Mouse (Mus musculus) G1E (cell line): ENCODE measurements around the gene Rsrc1. TPM values are rescaled to one million over a fixed set of nuclear protein-coding genes. Genes with fewer than 3 reads are reported as not detected.
A peak's percentile ranks its signal among the peaks of the same experiment; 100 is the strongest.

Source experiments
- ATAC-seq: 2 replicates; pipeline ENCODE4 v1.8.0; 2016; ENCODE audit warnings: mild to moderate bottlenecking; ENCODE audit not compliant: insufficient number of reproducible peaks, poor library complexity, low FRiP score, severe bottlenecking; ENCODE audit errors: extremely low read depth
- DNase-seq: peaks from one replicate; pipeline ENCODE4 v3.0.0; 2012; ENCODE audit warnings: low spot score
- H3K27me3 ChIP-seq: 2 replicates; pipeline ENCODE4 v1.6.1; 2012; ENCODE audit warnings: mild to moderate bottlenecking, low read length, inconsistent platforms; ENCODE audit not compliant: insufficient read depth
- H3K36me3 ChIP-seq: replicated peaks from 2 replicates; pipeline ENCODE3; 2012; ENCODE audit warnings: mild to moderate bottlenecking, inconsistent platforms
- H3K4me1 ChIP-seq: 2 replicates; pipeline ENCODE4 v1.6.1; 2012; ENCODE audit warnings: low read depth, low read length, inconsistent platforms, mixed read lengths; ENCODE audit not compliant: insufficient read depth
- H3K4me3 ChIP-seq: 2 replicates; pipeline ENCODE4 v1.5.1; 2012; ENCODE audit warnings: low read depth, mild to moderate bottlenecking, inconsistent platforms, low read length, moderate library complexity, mixed read lengths
- H3K9me3 ChIP-seq: replicated peaks from 2 replicates; pipeline ENCODE4 v1.6.1; 2012; ENCODE audit warnings: inconsistent platforms
- CTCF ChIP-seq: IDR thresholded peaks from 2 replicates; pipeline ENCODE4 v1.5.1; 2012; ENCODE audit warnings: low read depth, low read length, inconsistent platforms, mixed read lengths
- GATA1 ChIP-seq: IDR thresholded peaks from 2 replicates; pipeline ENCODE4 v1.6.1; 2012; ENCODE audit warnings: borderline replicate concordance, low read length, inconsistent platforms, mixed read lengths
- GATA2 ChIP-seq: IDR thresholded peaks from 2 replicates; pipeline ENCODE4 v1.6.1; 2012; ENCODE audit warnings: low read depth, low read length, inconsistent platforms, borderline replicate concordance
- POLR2AphosphoS5 ChIP-seq: IDR thresholded peaks from 2 replicates; pipeline ENCODE4 v1.6.1; 2012; ENCODE audit warnings: low read depth, low read length, inconsistent platforms; ENCODE audit not compliant: insufficient replicate concordance
- TAL1 ChIP-seq: conservative IDR thresholded peaks from 2 replicates; pipeline ENCODE4 v1.6.1; 2012; ENCODE audit warnings: low read depth, low read length, inconsistent platforms, mixed read lengths
- polyA plus RNA-seq: library from polyadenylated mRNA; stranded (reverse); fragments of >175 nt; gene quantifications from 2 replicates; pipeline ENCODE4 v1.2.3, GENCODE M21; 2012
- total RNA-seq, 2 experiments: library from RNA; stranded (forward) in 1 of 2; stranded (reverse) in 1 of 2; fragments of 200-1000 nt in 1 of 2; fragments of >200 nt in 1 of 2; fragmentation: Nextera tagmentation in 1 of 2; gene quantifications; 2 replicates each; pipeline ENCODE4 v1.2.3; 2014 to 2017

The Rsrc1 gene
- total and polyA plus RNA-seq, 3 experiments: 21.9 to 63.7 (median 43.0) TPM

DNA sequence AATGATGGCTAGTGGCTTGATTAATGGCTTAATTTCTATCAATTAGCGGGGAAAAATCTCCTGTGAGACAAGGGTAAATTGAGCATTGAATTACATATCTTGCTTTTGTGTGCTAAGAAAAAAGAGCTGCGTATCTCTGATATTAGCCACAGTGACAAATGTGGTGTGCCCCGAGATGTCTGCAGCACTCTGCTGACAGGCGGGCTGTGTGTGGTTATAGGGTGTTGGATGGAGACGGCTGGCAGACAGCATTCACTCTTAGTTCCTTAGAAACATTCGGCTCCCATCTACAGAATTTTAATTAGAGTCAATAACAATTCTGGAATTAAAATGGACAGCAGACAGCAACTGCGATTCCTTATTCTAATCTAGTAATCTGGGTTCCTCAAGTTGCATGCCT is 359.7 kb downstream of the Rsrc1 start:
- DNase-seq: no peak
- Histone ChIP-seq H3K4me1 (no peaks in the 10 kb centered on the region), H3K4me3 (no peak overlapping the region), H3K9me3 (no peaks in the 10 kb centered on the region), H3K27me3 (no peaks in the 10 kb centered on the region), H3K36me3 (no peaks in the 10 kb centered on the region)
- TF ChIP-seq POLR2AphosphoS5 (no peak), GATA1 (no peak)
- ATAC-seq: no peak

DNA sequence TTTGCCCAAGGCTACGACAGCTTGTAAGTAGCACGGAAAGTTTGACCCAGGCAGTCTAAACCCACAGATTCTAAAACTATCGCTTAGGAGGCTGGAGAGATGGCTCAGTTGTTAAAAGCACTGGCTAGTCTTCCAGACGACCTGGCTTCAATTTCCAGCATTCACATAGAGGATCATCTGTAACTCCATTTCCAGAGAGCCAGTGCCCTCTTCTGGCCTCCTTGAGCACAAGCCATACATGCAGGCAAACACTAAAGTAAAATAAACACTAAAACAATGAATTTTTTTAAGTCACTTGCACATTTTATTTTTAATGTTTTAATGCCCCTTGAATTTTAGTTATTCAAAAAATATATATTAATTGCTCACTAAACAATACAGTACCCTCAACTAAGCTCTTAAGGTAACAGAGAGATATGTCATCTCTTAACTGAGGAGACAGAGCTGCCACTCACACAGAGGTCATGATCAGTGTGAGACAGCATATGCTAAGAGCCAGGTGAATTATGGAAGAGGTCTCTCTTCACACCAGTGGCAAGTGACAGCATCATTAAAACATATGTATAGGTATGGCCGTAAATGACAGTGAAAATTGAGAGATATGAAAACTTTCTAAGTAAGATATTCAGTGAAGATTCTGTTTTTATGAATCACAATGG is 361.9 kb downstream of the Rsrc1 start:
- ATAC-seq: no peak
- no peak for TF ChIP-seq TAL1
- TF ChIP-seq GATA2: no peak
- no peak for TF ChIP-seq CTCF
- H3K4me3 ChIP-seq: no peak overlapping the region
- no peaks in the 10 kb centered on the region for H3K27me3 ChIP-seq
- H3K4me1 ChIP-seq: no peaks in the 10 kb centered on the region
- H3K9me3 ChIP-seq: no peaks in the 10 kb centered on the region
- no peaks in the 10 kb centered on the region for H3K36me3 ChIP-seq
- DNase-seq: no peak

DNA sequence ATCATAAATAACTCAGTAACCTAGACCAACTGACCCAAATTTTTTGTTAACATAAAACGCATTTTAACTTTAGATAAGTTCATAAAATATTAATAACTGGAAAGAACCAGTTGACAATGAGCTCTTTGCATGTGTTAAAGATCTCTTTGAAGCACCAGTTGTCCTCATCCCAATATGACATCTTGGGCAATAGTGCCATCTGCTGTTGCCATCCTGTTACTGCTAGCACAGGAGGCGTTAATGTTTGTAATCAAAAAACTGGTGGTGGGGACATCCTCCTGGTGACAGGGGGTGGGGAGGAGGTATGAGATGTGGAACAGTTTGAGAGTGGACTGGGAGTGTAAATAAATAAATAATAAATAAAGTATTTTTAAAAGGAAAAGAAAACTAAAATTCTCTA is 363.4 kb downstream of the Rsrc1 start:
- Histone ChIP-seq H3K4me3 (no peak overlapping the region), H3K36me3 (no peaks in the 10 kb centered on the region), H3K9me3 (no peaks in the 10 kb centered on the region), H3K27me3 (no peaks in the 10 kb centered on the region), H3K4me1 (no peaks in the 10 kb centered on the region)
- TF ChIP-seq POLR2AphosphoS5: no peak
- peak; percentile 59 for TF ChIP-seq CTCF
- ATAC-seq: no peak
- DNase-seq: no peak

DNA sequence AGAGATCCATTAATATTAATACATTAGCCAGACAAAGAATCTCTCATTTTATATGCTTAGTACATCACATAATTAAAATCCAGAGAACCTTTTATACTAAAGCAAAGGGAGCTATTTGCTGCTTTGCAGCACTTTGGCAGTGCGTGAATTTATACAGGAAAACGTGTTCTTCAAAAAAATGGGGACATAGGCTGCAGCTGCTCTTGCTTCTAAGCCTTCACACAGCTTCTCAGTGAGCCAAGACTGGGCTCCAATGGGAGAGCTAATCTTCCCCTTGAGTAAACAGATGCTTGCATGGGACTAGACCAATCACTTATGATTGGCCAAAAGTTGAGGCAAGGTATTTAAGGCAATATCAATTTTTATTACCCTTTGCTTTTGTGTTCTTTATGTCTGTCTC is 365.5 kb downstream of the Rsrc1 start:
- Histone ChIP-seq H3K9me3 (no peaks in the 10 kb centered on the region), H3K36me3 (peaks cover 2% of the 10 kb centered on the region), H3K27me3 (no peaks in the 10 kb centered on the region), H3K4me3 (no peak overlapping the region), H3K4me1 (no peaks in the 10 kb centered on the region)
- ATAC-seq: no peak
- TF ChIP-seq CTCF: no peak
- no peak for TF ChIP-seq POLR2AphosphoS5
- TF ChIP-seq GATA2: no peak
- TF ChIP-seq GATA1: no peak
- TF ChIP-seq TAL1: no peak
- no peak for DNase-seq

DNA sequence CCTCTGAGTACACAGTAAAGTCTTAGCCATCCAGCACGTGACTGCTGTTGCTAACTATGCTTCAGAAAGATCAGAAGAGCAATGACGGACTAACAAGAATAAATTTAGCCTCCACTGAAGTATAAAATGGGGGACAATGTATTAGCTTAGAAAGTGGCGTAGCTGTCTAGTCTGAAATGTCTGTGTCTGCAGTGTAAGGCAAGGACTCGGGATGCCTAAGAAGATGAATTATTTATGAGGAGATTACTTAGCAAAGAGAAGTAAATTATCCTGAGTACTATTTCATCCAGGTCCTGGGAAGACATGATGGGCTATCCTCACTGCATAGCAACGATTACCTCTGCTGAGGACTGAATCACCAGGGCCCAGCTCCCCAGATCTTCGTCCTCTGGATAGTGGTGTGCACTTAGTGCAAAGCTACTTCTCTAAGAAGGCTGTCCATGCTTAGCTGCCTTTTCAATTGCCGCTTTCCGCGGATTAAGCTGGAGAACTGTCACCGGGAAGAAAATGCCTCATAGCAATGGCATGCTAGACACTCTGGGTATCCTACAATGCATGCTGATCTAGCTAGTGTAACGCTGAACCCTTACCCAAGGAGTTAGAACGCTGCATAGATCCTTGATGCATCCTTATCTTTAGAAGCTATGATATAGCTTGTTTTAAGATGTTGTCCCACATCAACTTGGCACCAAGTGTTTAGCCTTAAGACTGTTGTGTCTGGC is 370.4 kb downstream of the Rsrc1 start:
- no peaks in the 10 kb centered on the region for H3K9me3 ChIP-seq
- TF ChIP-seq GATA2 (no peak), TAL1 (no peak), POLR2AphosphoS5 (no peak), CTCF (no peak), GATA1 (no peak)
- DNase-seq: no peak
- H3K4me1 ChIP-seq: no peaks in the 10 kb centered on the region
- H3K4me3 ChIP-seq: no peak overlapping the region
- ATAC-seq: no peak
- H3K27me3 ChIP-seq: no peaks in the 10 kb centered on the region
- peaks cover 18% of the 10 kb centered on the region for H3K36me3 ChIP-seq

DNA sequence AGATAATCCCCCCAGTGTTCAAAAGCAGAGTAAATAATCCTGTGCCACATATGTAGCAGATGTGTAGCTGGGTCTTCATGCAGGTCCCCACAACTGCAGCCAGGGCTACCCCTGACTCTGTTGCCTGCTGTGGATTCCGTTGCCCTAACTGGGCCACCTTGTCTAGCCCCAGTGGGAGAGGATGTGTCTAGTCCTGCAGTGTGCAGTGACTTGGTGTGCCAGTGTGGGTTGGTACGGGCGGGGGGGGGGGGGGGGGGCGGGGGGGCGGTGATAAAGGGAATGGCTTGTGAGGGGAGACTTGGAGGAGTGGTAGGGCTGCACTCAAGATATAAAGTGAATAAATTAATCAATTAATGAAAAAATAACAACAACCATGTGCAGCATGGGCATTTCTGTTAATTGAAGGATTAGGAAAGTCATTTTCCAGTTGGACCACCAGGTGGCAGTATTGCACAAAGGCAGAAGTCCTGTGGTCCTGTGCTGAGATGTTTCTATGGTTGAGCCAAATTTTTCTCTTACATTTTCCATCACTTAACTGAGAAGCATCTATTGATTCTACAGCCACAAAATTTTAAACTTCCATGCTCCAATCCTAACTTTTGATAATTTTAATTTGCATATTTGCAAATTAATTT is 371.1 kb downstream of the Rsrc1 start:
- no peak overlapping the region for H3K4me3 ChIP-seq
- DNase-seq (peak; percentile 20), ATAC-seq (no peak)
- H3K36me3 ChIP-seq: peaks cover 23% of the 10 kb centered on the region
- H3K9me3 ChIP-seq: no peaks in the 10 kb centered on the region
- TF ChIP-seq CTCF (peak; percentile 68), TAL1 (no peak), GATA2 (no peak), POLR2AphosphoS5 (no peak), GATA1 (no peak)
- no peaks in the 10 kb centered on the region for H3K4me1 ChIP-seq
- H3K27me3 ChIP-seq: no peaks in the 10 kb centered on the region
